Mouse (Mus musculus): ENCODE measurements at regions not wholly inside any gene's neighbourhood (a gene's known extent, or its start where the extent isn't known, plus 50 kb on each side); places are given as distances from the start of the nearest gene placed in this dataset.

DNA sequence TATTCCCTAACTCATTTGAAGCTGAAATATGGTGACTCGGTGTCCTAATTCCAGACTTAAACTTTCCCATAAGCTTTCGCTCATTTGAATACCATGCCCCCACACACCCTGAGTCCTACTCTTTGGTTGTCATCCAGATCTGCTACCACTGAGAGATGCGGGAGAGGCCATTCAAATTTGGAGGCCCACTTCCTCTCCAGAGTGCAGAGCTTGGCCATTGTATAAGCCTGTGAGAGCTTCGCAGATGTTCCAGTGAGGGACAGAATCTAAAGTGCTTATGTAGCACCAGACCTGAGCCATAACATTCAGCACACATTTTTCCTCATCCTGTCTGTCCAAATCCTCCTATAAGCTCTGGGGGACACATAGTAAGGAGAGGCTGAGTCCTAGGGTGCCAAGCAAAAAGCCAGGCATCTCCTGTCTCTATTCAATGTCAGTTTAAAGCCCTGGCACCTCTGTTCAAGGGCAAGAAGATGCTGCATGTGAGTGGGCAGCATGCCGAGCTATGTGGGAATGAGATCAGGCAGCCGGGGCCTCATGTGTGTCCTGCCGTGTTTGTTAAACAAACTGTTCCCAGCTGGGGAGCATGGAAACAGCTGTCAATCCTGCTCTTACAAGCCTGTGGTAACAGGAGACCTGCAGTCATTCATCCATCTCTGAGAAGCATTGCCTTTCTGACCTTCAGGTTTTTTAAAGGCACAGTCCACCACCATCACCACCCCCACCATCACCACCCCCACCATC, 113.9 kb downstream of the Tex36 start:
- TF ChIP-seq POLR2A (IDR thresholded peaks at IDR 0.05; ENCODE audit: borderline replicate concordance, low read depth, low read length) = no peak
- TF ChIP-seq CTCF (IDR thresholded peaks at IDR 0.05; ENCODE audit: low read depth, low read length) = no peak

Data from bone marrow macrophage, adult 2 months (primary cell).